Mouse (Mus musculus) embryo, embryonic 11.5 days (tissue): ENCODE measurements around the gene Olfr670.
"Not testable (repeated sequence)": the region's sequence is repeated elsewhere in the genome, so short reads cannot be mapped to it uniquely, and the experiment has no call there.

ENCODE experiments used
- DNase-seq: peaks from one replicate; pipeline ENCODE4 v3.0.0-alpha.2; 2012; ENCODE audit warnings: low read depth, low spot score

Olfr670 gene

DNA sequence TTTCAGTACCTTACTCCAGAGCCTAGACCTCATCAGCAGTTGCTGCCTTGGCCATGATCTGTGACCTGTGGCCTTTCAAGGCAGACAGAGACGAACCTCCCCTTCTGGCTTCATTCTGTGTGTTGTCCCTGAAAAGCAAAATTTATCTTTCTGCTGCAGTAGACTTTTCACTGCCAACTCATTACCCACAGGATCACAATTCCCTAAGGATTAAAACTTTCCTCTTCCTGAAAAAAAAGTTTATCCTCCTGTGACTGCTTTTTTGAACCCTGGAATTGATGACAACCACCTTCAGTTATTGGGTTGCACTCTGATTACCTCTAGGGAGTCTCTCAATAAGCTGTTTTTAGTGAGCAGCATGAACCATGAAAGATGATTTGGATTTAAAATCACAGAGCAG is at the start of gene Olfr670:
Gene Olfr670 (minus strand): TSS at position 101 of the 400 bp plus-strand sequence.
- no peak for DNase-seq

DNA sequence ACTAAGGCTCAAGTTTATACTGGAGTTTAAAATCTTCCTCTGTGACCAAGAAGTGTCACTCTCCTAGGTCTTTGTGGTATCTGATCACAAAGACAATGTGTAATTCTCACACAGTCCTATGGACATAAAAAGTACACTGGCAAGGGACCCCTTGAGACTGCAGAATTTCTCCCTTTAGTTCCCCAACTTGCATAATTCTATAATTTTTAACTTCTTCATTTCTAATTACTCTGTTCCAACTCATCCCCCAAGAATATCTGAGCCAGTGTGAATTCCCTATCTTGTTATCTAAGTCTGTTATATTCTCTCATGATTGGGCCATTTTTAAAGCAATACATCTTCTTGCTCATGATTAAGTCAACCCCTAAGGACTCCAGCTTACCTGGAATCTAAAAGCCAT is 39.5 kb upstream of the Olfr670 start, which contains the start of gene Olfr672:
Gene Olfr672 (minus strand): TSS at position 101 of the 400 bp plus-strand sequence.
- no peak for DNase-seq

DNA sequence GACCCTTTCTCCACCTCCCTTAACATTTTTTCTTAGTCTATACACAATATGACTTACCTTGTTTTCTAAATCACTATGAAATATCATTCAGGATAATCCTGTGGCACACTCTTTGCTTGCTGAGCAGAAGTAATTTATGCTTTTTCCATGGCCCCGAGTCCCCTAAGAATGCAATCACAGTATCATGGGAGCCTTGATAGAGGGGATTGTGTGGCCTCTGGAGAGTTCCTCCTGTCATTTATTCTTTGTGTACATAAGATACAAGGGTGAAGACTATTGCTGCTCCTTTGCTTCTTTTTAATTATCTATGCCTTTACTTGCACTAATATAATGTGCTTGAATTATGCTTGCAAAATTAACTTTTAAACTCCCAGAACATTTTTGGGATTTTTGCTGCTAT is 16.6 kb upstream of the Olfr670 start, which contains the start of gene Olfr671:
Gene Olfr671 (minus strand): TSS at position 101 of the 400 bp plus-strand sequence.
- no peak for DNase-seq

DNA sequence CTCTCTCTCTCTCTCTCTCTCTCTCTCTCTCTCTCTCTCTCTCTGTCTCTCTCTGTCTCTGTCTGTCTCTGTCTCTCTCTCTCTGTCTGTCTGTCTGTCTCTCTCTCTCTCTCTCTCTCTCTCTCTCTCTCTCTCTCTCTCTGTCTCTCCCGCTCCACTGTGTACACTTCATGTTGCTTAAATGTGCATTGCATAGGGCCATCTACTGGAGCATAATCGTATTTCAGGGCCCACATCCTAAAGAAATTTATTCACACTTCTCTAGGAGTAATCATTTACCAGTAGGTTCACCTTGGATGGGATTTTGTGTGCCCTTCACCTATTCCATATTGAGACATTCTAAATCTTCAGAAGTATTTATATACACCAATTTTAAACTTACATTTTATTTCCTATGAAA is 10.1 kb upstream of the Olfr670 start:
- not testable (repeated sequence) for DNase-seq

DNA sequence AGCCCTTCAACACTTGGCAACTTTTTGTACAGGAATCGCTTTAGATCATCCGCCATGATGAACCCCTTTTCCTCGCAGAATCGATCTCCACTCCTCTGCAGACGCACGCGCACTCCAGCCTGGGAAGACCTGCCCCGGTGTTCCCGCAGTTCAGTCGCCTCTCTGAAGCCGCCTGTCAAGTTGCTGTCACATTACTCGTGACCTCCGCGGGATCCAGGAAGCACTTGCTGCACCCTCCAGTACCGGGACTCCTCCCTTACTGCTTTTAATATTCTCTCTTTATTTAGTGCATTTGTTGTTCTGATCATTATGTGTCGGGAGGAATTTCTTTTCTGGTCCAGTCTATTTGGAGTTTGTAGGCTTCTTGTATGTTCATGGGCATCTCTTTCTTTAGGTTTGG is 12.2 kb downstream of the Olfr670 start:
- DNase-seq: not testable (repeated sequence)

DNA sequence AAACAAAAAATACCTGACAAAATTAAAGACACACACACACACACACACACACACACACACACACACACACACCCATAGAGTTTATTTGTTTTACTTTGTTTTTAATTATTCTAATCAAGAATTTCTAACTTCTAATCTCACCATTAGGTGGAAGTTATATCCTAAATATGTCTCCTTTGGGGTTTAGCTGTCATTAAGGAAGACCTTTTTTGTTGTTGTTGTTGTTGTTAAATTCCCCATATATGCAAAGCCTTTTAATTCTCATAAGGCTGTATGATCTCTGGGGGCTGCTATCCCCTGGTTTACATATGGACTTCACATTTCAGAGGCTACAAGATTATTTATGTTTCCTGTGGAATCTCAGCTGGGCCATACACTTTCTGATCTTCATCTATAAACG is 28.5 kb downstream of the Olfr670 start, which contains the start of gene Olfr669:
Gene Olfr669 (plus strand): TSS at position 301 of the 400 bp plus-strand sequence.
- no peak for DNase-seq

DNA sequence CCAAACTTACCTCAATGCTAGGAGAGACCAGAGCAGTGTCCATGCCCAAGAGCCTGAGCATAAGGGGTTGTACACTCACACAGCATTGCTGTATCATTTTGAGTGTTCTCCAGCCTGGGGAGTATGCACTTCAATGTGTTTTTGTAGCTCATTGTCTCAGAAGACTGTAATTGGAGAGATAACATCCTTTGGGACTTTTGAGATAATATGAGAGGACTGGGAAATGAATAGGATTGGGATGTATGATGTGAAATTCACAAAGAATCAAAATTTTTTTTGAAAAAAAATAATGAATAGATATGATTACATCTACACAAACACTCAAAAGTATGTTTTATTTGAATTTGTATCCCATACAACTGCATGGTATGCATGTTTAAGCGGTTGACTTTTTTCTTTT is 34.5 kb downstream of the Olfr670 start, which contains the start of gene Olfr668:
Gene Olfr668 (minus strand): TSS at position 101 of the 400 bp plus-strand sequence.
- DNase-seq: no peak

DNA sequence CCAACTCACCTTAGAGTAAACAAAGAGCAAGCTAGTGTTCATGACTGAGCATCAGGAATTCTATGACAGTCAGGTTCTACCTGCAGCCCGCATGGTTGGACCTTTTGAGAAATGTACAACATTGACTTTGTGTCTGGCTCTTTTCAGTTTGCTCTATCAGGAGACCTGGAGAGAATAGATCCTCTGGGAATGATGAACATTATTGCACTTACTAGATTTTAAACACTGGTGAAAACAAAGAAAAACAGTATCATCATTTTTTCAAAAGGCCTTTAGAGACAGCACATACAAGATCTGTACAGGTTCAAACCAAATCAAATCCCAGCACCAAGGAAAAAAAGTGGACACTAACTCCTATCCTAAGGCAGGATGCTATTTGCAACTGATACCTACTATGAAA is 41.0 kb downstream of the Olfr670 start, which contains the start of gene Olfr667:
Gene Olfr667 (minus strand): TSS at position 101 of the 400 bp plus-strand sequence.
- DNase-seq: no peak
